Mouse (Mus musculus) ES-E14 (cell line): ENCODE measurements around the gene Klhl3. TPM values are rescaled to one million over a fixed set of nuclear protein-coding genes. Genes with fewer than 3 reads are reported as not detected.

ENCODE experiments used
- DNase-seq: peaks from one replicate; pipeline ENCODE4 v3.0.0-alpha.2; 2013; ENCODE audit warnings: low read depth, low spot score
- H3K27ac ChIP-seq: 2 replicates; pipeline ENCODE4 v1.5.1; 2012; ENCODE audit warnings: low read depth, mild to moderate bottlenecking, low read length, moderate library complexity, mixed read lengths; ENCODE audit not compliant: poor library complexity, insufficient read depth, severe bottlenecking
- H3K36me3 ChIP-seq: 2 replicates; pipeline ENCODE4 v1.6.1; 2012; ENCODE audit warnings: mild to moderate bottlenecking, low read length, moderate library complexity, mixed read lengths; ENCODE audit not compliant: control insufficient read depth, poor library complexity, insufficient read depth, severe bottlenecking
- H3K4me1 ChIP-seq, 2 experiments: fragments of 150-350 bp in 1 of 2; sonication (generic) in 1 of 2; 2 replicates each; pipeline ENCODE4 v1.6.1; 2012; ENCODE audit warnings: low read length in 2 of 2, mild to moderate bottlenecking in 1 of 2, mixed read lengths in 1 of 2; ENCODE audit not compliant: control insufficient read depth in 2 of 2, insufficient read depth in 2 of 2, poor library complexity in 1 of 2
- H3K4me3 ChIP-seq, 2 experiments: fragments of 150-350 bp in 1 of 2; sonication (generic) in 1 of 2; 2 replicates each; pipeline ENCODE4 v1.5.1; 2012; ENCODE audit warnings: low read length in 2 of 2, low read depth in 1 of 2, mild to moderate bottlenecking in 1 of 2, mixed read lengths in 1 of 2; ENCODE audit not compliant: insufficient read depth in 1 of 2, poor library complexity in 1 of 2, severe bottlenecking in 1 of 2
- H3K9ac ChIP-seq: 2 replicates; pipeline ENCODE4 v1.6.1; 2012; ENCODE audit warnings: low read depth, mild to moderate bottlenecking, low read length, mixed read lengths; ENCODE audit not compliant: poor library complexity, insufficient read depth, severe bottlenecking
- H3K9me3 ChIP-seq: fragments of 150-350 bp; sonication (generic); 2 replicates; pipeline ENCODE4 v1.6.1; 2012; ENCODE audit warnings: low read depth, mild to moderate bottlenecking, low read length; ENCODE audit not compliant: control insufficient read depth, insufficient read depth
- CHD2 ChIP-seq: IDR thresholded peaks from 2 replicates; pipeline ENCODE4 v1.6.1; 2014; ENCODE audit warnings: mild to moderate bottlenecking, low read depth, low read length, inconsistent platforms
- HCFC1 ChIP-seq: IDR thresholded peaks from 2 replicates; pipeline ENCODE4 v1.6.1; 2012; ENCODE audit warnings: low read length, inconsistent platforms, borderline replicate concordance; ENCODE audit not compliant: insufficient read depth
- MAFK ChIP-seq: IDR thresholded peaks from 2 replicates; pipeline ENCODE4 v1.6.1; 2014; ENCODE audit warnings: mild to moderate bottlenecking, low read depth, low read length, inconsistent platforms; ENCODE audit not compliant: insufficient read depth
- ZC3H11A ChIP-seq: IDR thresholded peaks from 2 replicates; pipeline ENCODE4 v1.6.1; 2012; ENCODE audit warnings: low read depth, mild to moderate bottlenecking, inconsistent platforms, low read length, borderline replicate concordance
- ZNF384 ChIP-seq: IDR thresholded peaks from 2 replicates; pipeline ENCODE4 v1.6.1; 2012; ENCODE audit warnings: low read depth, low read length, inconsistent platforms
- in situ Hi-C, 2 experiments: fragments of 600-800 bp; cut with MboI; formaldehyde crosslinking; loops; one replicate each; pipeline ENCODE4 v1.15.1; 2025; ENCODE audit warnings: low sequenced_read_pairs in 2 of 2, inconsistent platforms in 1 of 2; ENCODE audit not compliant: unreplicated experiment in 2 of 2
- total RNA-seq: library from RNA; depleted of rRNA; stranded (reverse); fragments of 300-350 nt; gene quantifications from 2 replicates; pipeline ENCODE4 v1.2.3, GENCODE M21; 2012

The Klhl3 gene
- total RNA-seq, 1 experiment: 0.67 TPM

GRCm38 (mm10) chr13:58057953-58058870, 55.2 kb downstream of the Klhl3 start:
- no peak overlapping the region for H3K9ac ChIP-seq
- H3K4me1 ChIP-seq: no peaks in the 10 kb centered on the region
- no peak overlapping the region for H3K4me3 ChIP-seq
- H3K9me3 ChIP-seq: no peaks in the 10 kb centered on the region
- H3K36me3 ChIP-seq: no peaks in the 10 kb centered on the region
- TF ChIP-seq ZNF384 (no peak), HCFC1 (no peak)
- DNase-seq: no peak
- in situ Hi-C loops: no loop called here
- no peak overlapping the region for H3K27ac ChIP-seq

DNA sequence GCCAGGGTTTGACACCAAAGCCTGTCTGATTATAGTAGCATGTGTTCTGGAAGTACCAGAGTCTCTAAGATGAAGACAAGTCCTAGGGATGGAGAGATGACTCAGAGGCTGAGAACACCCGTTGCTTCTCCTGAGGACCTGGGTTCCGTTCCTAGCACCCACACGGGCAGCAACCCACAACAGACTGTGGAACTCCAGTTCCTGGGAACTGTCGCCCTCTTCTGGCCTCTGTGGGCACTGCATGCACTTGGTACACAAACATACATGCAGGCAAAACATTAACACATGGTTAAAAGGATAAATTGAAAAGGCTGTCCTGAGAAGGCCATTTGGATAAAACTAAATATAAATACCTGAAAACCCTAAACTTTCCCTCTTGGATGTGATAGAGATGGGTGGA, 56.8 kb downstream of the Klhl3 start:
- no peaks in the 10 kb centered on the region; a peak in 1 of 4 replicates for H3K4me1 ChIP-seq
- in situ Hi-C loops: no loop called here
- no peaks in the 10 kb centered on the region for H3K36me3 ChIP-seq
- H3K27ac ChIP-seq: no peak overlapping the region
- no peak overlapping the region for H3K9ac ChIP-seq
- H3K9me3 ChIP-seq: no peaks in the 10 kb centered on the region
- no peak overlapping the region for H3K4me3 ChIP-seq
- TF ChIP-seq MAFK (no peak), HCFC1 (no peak), ZC3H11A (no peak), ZNF384 (no peak), CHD2 (no peak)
- DNase-seq: no peak

- Histone ChIP-seq H3K9me3 (no peaks in the 10 kb centered on the region), H3K4me1 (peaks cover 0 to 3% of the 10 kb centered on the region in 2 experiments; a peak in 1 of 4 replicates), H3K36me3 (no peaks in the 10 kb centered on the region), H3K9ac (no peak overlapping the region), H3K27ac (no peak overlapping the region), H3K4me3 (no peak overlapping the region)
- DNase-seq: no peak
- TF ChIP-seq CHD2 (no peak), MAFK (no peak), ZC3H11A (no peak), HCFC1 (no peak), ZNF384 (no peak)
- in situ Hi-C loops: no loop called here
Observed at GRCm38 (mm10) chr13:58053628-58054027, 59.8 kb downstream of the Klhl3 start.

DNA sequence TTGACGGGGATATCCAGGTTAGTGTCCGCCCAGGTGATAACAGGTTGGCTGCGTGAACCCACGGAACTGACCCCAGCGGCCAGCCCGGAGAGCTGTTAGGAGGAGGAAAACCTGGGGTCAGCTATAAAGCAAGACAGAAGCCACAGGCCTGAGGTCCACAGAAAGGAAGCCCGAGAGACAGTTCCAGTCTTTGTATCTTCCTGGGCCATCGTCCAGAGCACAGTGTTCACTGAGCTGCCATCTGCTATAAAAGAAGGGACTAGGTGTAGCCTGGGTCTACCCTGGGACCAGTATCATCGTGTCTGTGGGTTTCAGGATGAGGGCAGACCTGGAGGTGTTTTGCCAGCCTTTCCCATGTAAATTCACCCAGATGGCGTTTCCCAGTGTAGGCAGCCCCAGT, 61.7 kb downstream of the Klhl3 start:
- no peaks in the 10 kb centered on the region for H3K9me3 ChIP-seq
- in situ Hi-C loops: no loop called here
- H3K4me1 ChIP-seq: peaks cover 0 to 5% of the 10 kb centered on the region in 2 experiments; a peak in 2 of 4 replicates
- DNase-seq: no peak
- H3K4me3 ChIP-seq: no peak overlapping the region
- H3K36me3 ChIP-seq: no peaks in the 10 kb centered on the region
- TF ChIP-seq HCFC1 (no peak), MAFK (no peak)
- no peak overlapping the region for H3K27ac ChIP-seq
- no peak overlapping the region for H3K9ac ChIP-seq

- peaks cover 0 to 5% of the 10 kb centered on the region in 2 experiments; a peak in 2 of 4 replicates for H3K4me1 ChIP-seq
- H3K9ac ChIP-seq: no peak overlapping the region
- H3K27ac ChIP-seq: no peak overlapping the region
- H3K4me3 ChIP-seq: no peak overlapping the region
- no peak for TF ChIP-seq ZC3H11A
- no peak for TF ChIP-seq MAFK
- no peak for TF ChIP-seq ZNF384
- TF ChIP-seq HCFC1: no peak
- TF ChIP-seq CHD2: no peak
- no peaks in the 10 kb centered on the region for H3K9me3 ChIP-seq
- H3K36me3 ChIP-seq: no peaks in the 10 kb centered on the region
- in situ Hi-C loops: no loop called here
- no peak for DNase-seq
Observed at GRCm38 (mm10) chr13:58051251-58051650, 62.1 kb downstream of the Klhl3 start.
